Mouse (Mus musculus) lung, embryonic 14.5 days (tissue): ENCODE data around the gene Gm867. TPM values are rescaled to one million over a fixed set of nuclear protein-coding genes. Genes with fewer than 3 reads are reported as not detected.

Experiments used
- ATAC-seq: fragments of 200-750 bp; cut with Nextera tagmentation; 2 replicates; pipeline ENCODE4 v1.8.0; 2017; ENCODE audit warnings: mild to moderate bottlenecking, moderate TSS enrichment, moderate library complexity; ENCODE audit not compliant: insufficient read depth
- DNase-seq: peaks from one replicate; pipeline ENCODE4 v3.0.0-alpha.2; 2015
- H3K27ac ChIP-seq: fragments of 300-500 bp; sonication (generic); 2 replicates; pipeline ENCODE4 v1.5.1; 2014; ENCODE audit warnings: low read depth, mild to moderate bottlenecking, moderate library complexity
- H3K27me3 ChIP-seq: fragments of 300-500 bp; sonication (generic); 2 replicates; pipeline ENCODE4 v1.6.1; 2014; ENCODE audit warnings: low read length, control low read depth; ENCODE audit not compliant: insufficient read depth
- H3K36me3 ChIP-seq: fragments of 300-500 bp; sonication (generic); 2 replicates; pipeline ENCODE4 v1.6.1; 2014; ENCODE audit warnings: control low read depth; ENCODE audit not compliant: insufficient read depth
- H3K4me1 ChIP-seq: fragments of 300-500 bp; sonication (generic); 2 replicates; pipeline ENCODE4 v1.6.1; 2014; ENCODE audit warnings: antibody characterized with exemption, control low read depth; ENCODE audit not compliant: insufficient read depth
- H3K4me2 ChIP-seq: fragments of 300-500 bp; sonication (generic); 2 replicates; pipeline ENCODE4 v1.6.1; 2014; ENCODE audit warnings: mild to moderate bottlenecking
- H3K4me3 ChIP-seq: fragments of 300-500 bp; sonication (generic); 2 replicates; pipeline ENCODE4 v1.5.1; 2014; ENCODE audit warnings: low read depth, low read length
- H3K9ac ChIP-seq: fragments of 300-500 bp; sonication (generic); 2 replicates; pipeline ENCODE4 v1.6.1; 2014
- H3K9me3 ChIP-seq: fragments of 300-500 bp; sonication (generic); 2 replicates; pipeline ENCODE4 v1.6.1; 2016; ENCODE audit warnings: low read depth, low read length, control low read depth
- CTCF ChIP-seq: IDR thresholded peaks from 2 replicates; pipeline ENCODE4 v1.5.1; 2016; ENCODE audit warnings: antibody characterized with exemption, low read depth
- WGBS: fragments of 180-500 bp; shearing (Covaris S2); extraction: QIAGEN DNeasy Blood & Tissue Kit; methylation state at CpG from one replicate; pipeline ENCODE4 v1.1.7; 2014; 5-methylcytosine and 5-hydroxymethylcytosine counted together
- polyA plus RNA-seq: library from polyadenylated mRNA; unstranded; fragments of >200 nt; fragmentation: Nextera tagmentation; extraction: Ambion mirVana; gene quantifications from 2 replicates; pipeline ENCODE4 v1.2.1, GENCODE M21; 2014

Gm867 gene
- polyA plus RNA-seq, 1 experiment from 2014 or later, result 0.30 TPM

GRCm38 (mm10) chr10:75930304-75930703, 10.2 kb downstream of the Gm867 start:
- no peak for TF ChIP-seq CTCF
- 6% methylated on average over 6 of the region's 6 CpGs for WGBS
- Histone ChIP-seq H3K9me3 (no peaks in the 10 kb centered on the region), H3K4me1 (peaks cover 19% of the 10 kb centered on the region), H3K27me3 (peaks cover 5% of the 10 kb centered on the region; the same call in 1 of the 2 replicates), H3K9ac (peak overlapping the region; percentile 0; the same call in 1 of the 2 replicates), H3K36me3 (peaks cover 27% of the 10 kb centered on the region), H3K4me3 (peak overlapping the region; percentile 64; the same call in 1 of the 2 replicates), H3K27ac (peak overlapping the region; percentile 36; the same call in 1 of the 2 replicates), H3K4me2 (peak overlapping the region; percentile 95)
- ATAC-seq (peak; percentile 55; the same call in 1 of the 2 replicates), DNase-seq (peak; percentile 88)

- no peak overlapping the region for H3K27ac ChIP-seq
- H3K4me1 ChIP-seq, result peaks cover 9% of the 10 kb centered on the region
- H3K4me2 ChIP-seq, result no peak overlapping the region
- H3K36me3 ChIP-seq, result peaks cover 42% of the 10 kb centered on the region
- 0 out of 2 replicates have a peak, but pooled peaks cover 1% of the 10 kb centered on the region for H3K27me3 ChIP-seq
- no peak overlapping the region for H3K4me3 ChIP-seq
- DNase-seq, result no peak
- H3K9me3 ChIP-seq, result no peaks in the 10 kb centered on the region
- H3K9ac ChIP-seq, result no peak overlapping the region
- ATAC-seq, result no peak
- WGBS, result 66% methylated on average over 13 of the region's 13 CpGs
- TF ChIP-seq CTCF, result no peak
Measured at GRCm38 (mm10) chr10:75926396-75926795, 14.1 kb downstream of the Gm867 start.

DNA sequence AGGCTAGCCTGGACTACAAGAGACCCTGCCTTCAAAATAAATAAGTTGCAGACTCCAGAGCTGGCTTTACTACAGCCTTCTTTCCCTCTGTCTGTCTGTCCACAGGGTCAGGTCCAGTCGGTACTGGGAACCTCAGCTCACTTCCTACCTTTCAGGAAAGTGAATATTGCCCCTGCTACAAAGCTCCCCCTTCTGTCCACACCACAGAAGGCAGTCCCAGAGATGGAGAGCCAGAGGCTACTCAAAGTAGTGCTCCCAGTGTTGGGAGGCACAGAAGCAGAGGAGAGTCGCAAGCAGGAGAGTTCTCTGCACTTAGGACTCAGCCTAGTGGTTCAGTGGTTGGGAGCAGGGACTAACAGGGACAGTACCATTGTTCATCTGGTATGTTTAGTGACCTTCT, 16.1 kb downstream of the Gm867 start:
- Histone ChIP-seq H3K9me3 (no peaks in the 10 kb centered on the region), H3K27me3 (no peaks in the 10 kb centered on the region), H3K9ac (no peak overlapping the region), H3K4me3 (no peak overlapping the region), H3K4me1 (no peaks in the 10 kb centered on the region), H3K36me3 (peaks cover 44% of the 10 kb centered on the region), H3K4me2 (no peak overlapping the region), H3K27ac (no peak overlapping the region)
- WGBS, result 50% methylated on average over 2 of the region's 2 CpGs
- ATAC-seq, result no peak
- no peak for TF ChIP-seq CTCF
- no peak for DNase-seq

GRCm38 (mm10) chr10:75921726-75922560, 18.5 kb downstream of the Gm867 start:
- Histone ChIP-seq H3K4me3 (peak overlapping the region; percentile 94), H3K27ac (peak overlapping the region; percentile 94), H3K4me2 (peak overlapping the region; percentile 91), H3K9me3 (no peaks in the 10 kb centered on the region), H3K36me3 (peaks cover 46% of the 10 kb centered on the region), H3K27me3 (no peaks in the 10 kb centered on the region), H3K9ac (peak overlapping the region; percentile 94), H3K4me1 (no peaks in the 10 kb centered on the region)
- ATAC-seq (peak; percentile 51), DNase-seq (peak; percentile 45)
- no peak for TF ChIP-seq CTCF
- WGBS, result 3% methylated on average over 22 of the region's 22 CpGs

GRCm38 (mm10) chr10:75921026-75921725, 19.3 kb downstream of the Gm867 start, which contains the start of gene Smarcb1:
Gene Smarcb1 (minus strand): TSS chr10:75921617.
- TF ChIP-seq CTCF, result no peak
- H3K9ac ChIP-seq, result peak within 1 kb of the TSS; percentile 94
- no peaks in the 10 kb centered on the region for H3K4me1 ChIP-seq
- WGBS, result under 1% methylated on average over 76 of the region's 76 CpGs
- DNase-seq (peak; percentile 99), ATAC-seq (peak; percentile 93)
- peak within 1 kb of the TSS; percentile 94 for H3K27ac ChIP-seq
- H3K9me3 ChIP-seq, result no peaks in the 10 kb centered on the region
- H3K4me3 ChIP-seq, result peak within 1 kb of the TSS; percentile 94
- H3K4me2 ChIP-seq, result peak within 1 kb of the TSS; percentile 91
- peaks cover 45% of the 10 kb centered on the region for H3K36me3 ChIP-seq
- no peaks in the 10 kb centered on the region for H3K27me3 ChIP-seq

- Histone ChIP-seq H3K36me3 (peaks cover 47% of the 10 kb centered on the region), H3K4me1 (no peaks in the 10 kb centered on the region), H3K9me3 (no peaks in the 10 kb centered on the region), H3K4me2 (peak overlapping the region; percentile 12; the same call in 1 of the 2 replicates), H3K27ac (no peak overlapping the region), H3K9ac (no peak overlapping the region), H3K4me3 (no peak overlapping the region), H3K27me3 (no peaks in the 10 kb centered on the region)
- DNase-seq, result no peak
- TF ChIP-seq CTCF, result no peak
- ATAC-seq, result no peak
- WGBS, result 65% methylated on average over 5 of the region's 5 CpGs
Measured at GRCm38 (mm10) chr10:75919026-75919425, 21.4 kb downstream of the Gm867 start.

GRCm38 (mm10) chr10:75916840-75917239, 23.6 kb downstream of the Gm867 start:
- WGBS, result 75% methylated on average over 8 of the region's 8 CpGs
- TF ChIP-seq CTCF, result no peak
- no peaks in the 10 kb centered on the region for H3K4me1 ChIP-seq
- no peaks in the 10 kb centered on the region for H3K27me3 ChIP-seq
- H3K4me2 ChIP-seq, result no peak overlapping the region
- no peak overlapping the region for H3K9ac ChIP-seq
- no peak for ATAC-seq
- H3K4me3 ChIP-seq, result no peak overlapping the region
- DNase-seq, result no peak
- H3K9me3 ChIP-seq, result no peaks in the 10 kb centered on the region
- no peak overlapping the region for H3K27ac ChIP-seq
- peaks cover 57% of the 10 kb centered on the region for H3K36me3 ChIP-seq
